Mouse (Mus musculus) urinary bladder, postnatal 36 days (tissue): ENCODE results near the gene Rbm17.
"Not testable (repeated sequence)": the region's sequence is repeated elsewhere in the genome, so short reads cannot be mapped to it uniquely, and the experiment has no call there.

Experiments used
- DNase-seq, 2 experiments: peaks; one replicate each; pipeline ENCODE4 v3.0.0; 2022; ENCODE audit warnings: low spot score in 2 of 2, mixed read lengths in 1 of 2

Rbm17 gene

DNA sequence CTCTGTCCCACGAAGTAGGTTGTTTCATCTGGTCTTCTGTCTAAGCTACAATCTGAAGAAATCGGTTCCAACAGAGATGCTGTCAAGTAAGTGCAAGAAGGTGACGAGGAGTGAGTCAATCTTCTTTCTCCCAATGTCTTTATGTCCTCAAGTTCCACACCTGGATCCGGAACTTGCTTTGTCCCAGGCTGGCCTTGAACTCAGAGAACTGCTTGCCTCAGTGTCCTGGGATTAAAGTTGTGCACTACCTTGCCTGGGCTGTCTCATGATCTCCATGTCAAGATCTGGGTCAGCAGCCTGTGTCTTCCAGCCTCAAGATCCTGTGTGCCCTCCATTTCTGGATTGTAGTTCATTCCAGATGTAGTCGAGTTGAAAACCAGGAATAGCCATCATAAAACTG is at the start of gene Rbm17:
Gene Rbm17, minus strand, starts transcription at position 101 of the 400 bp plus-strand sequence.
- no peak for DNase-seq

DNA sequence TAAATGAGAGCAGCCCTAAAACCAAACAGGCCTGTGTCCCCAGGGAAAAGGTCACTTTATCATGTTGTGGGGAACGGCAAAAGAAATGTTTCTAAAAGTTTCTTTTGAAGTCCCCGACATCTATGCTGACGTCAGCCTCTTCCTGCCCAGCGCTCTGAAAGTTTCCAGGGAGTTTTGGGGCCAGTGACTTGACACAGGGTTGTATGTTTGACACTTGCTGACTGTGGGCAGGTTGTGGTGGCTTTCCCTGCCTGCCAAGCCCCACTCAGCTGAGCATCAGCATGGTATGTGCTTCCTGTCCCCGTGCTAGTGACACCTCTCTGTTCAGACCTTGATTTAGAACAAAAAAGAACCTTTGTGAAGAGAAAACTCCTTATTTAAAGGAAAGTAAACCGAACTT is 49.4 kb upstream of the Rbm17 start:
- DNase-seq, result no peak

DNA sequence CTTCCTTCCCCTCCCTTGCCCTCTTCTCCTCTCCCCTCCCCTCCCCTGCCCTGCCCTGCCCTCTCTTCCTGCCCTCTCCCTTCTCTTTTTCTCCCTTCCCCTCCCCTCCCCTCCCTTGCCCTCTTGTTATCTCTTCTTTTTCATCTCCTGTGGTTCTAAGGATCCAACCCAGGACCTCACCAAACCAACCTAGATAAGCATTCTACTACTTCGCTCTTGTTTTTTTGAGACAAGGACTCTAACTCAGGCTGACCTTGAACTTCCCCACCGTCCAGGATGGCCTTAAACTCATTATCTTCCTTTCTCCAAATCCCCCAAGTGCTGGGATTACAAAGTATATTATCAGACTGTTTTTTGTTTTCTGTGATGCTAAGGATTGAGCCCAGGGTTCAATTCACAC is 48.8 kb upstream of the Rbm17 start:
- DNase-seq, result no peak

DNA sequence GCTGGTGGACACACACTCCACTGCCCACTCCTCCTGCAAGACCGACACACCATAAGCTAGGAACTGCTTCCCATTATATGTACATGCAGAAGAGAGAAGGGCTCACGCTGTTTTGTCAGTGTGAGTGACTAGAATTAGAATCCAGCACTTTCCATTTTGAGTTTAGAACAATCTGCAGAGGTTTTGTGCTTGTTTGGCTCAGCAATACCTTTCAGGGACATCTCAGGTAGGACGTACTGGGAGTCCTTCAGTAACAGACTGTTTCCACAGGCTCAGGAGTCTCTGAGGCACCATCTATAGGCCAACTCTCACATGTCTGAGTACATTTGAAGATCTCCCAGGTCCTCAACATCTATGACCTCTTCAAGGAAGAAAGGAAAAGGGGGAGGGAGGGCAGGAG is 48.2 kb upstream of the Rbm17 start:
- no peak for DNase-seq

DNA sequence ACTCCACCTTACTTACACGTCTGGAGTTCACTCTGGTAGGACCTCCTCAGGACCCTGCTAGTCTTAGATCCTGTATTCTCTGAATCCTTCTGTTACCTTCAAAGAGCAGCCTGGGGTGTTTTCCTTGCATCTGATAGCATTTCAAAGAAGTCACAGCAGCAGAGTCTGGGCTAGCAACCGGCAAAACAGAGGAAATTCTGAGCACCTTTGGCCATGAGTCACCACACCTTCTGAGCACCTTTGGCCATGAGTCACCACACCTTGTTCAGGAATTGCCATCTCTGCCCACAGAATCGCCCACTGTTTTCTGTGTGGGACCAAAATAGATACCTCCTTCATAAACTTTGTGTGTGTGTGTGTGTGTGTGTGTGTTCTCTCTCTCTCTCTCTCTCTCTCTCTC is 47.5 kb upstream of the Rbm17 start:
- no peak for DNase-seq

DNA sequence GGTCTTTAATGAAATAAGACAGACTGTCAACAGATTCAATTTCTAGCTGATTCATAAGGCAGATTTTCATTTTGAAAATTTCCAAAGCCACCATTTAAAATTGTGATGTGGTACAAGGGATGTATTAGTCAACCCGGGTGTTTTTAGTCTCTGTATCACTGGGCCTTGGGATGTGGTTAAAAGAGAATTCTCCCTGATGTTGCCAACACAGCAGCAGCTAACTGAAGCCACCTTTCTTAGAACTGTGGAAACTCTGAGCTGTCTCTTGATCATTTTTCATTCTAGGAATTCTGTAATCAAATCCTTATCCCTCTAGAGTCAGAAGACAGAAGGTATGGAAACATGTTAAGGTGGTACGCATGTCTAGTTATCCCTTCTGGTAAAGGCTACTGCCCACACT is 41.3 kb upstream of the Rbm17 start:
- DNase-seq, result no peak

DNA sequence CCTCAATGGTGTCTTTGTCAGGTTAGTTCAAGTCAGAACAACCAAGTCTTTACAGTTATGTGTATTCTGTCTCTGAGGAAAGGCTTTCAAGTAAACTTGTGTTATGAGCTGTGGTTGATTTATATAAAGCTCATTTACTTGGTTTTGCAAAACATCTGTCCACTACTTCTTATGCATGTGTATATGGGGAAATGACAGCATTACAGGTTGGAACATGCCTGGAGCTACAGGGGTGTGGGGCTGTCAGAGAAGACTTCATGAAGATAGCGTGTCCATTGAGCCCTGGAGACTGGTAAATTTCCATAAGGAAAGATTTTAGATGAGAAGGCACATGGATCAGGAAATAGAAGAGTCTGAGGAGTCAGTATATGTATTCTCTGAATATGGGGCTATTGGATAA is 40.1 kb upstream of the Rbm17 start:
- no peak for DNase-seq

DNA sequence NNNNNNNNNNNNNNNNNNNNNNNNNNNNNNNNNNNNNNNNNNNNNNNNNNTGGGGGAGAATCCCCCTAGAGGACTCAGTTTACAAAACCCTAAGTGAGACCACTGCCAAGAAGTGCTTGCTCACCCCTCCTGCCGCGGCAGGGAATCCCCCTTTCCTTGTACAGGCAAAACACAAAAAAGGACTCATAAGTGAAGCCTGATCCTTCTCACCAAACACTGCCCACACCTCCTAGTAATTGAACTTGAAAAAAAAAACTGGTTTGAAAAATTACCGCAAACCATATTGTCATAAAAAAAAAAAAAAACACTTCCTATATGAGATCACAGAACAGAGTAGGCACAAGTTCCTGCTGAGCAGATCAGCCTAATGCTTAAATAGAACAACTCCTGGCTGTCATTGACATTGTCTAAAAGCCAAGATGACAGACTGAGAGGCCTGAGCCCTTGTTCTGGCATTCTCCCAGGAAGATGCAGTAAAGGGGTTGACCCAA is 38.5 kb upstream of the Rbm17 start, which contains the start of gene Il2ra:
Gene Il2ra, plus strand, starts transcription at position 357 of the 491 bp plus-strand sequence.
- no peak for DNase-seq

DNA sequence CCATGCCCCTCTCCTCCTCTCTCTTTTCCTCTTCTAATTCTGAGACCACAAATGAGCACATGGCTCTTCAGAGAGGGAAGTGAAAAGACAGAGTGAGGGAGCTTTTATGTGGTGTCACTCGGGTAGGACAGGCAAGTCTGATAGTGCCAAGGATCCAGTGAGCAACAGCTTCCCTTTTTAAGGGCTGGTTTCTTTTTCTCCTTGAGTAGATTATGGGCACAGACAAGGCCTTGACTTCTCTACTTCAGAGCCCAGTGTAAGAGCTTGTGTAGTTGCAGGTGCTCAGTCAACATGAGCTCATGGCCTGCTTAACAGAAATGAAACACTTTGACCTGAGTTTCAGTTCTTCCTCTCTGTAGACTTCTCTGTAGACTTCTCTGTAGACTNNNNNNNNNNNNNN is 33.2 kb upstream of the Rbm17 start:
- DNase-seq, result no peak

DNA sequence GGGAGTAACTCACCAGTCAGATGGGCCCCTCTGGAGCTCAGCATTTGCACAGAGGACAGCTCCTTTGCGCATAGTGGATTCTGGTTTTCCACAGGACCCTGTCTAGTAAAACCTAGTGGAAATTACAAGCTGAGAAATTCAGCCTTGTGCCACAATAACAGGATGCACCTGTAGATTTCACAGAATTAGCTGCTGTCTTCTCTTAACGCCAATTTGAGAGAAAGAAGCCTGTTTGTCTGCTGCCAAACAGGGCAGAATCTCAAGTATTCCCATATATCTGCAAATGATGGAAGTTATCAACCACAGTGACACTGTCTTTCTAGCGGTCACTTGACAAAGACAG is 32.2 kb upstream of the Rbm17 start:
- no peak for DNase-seq

DNA sequence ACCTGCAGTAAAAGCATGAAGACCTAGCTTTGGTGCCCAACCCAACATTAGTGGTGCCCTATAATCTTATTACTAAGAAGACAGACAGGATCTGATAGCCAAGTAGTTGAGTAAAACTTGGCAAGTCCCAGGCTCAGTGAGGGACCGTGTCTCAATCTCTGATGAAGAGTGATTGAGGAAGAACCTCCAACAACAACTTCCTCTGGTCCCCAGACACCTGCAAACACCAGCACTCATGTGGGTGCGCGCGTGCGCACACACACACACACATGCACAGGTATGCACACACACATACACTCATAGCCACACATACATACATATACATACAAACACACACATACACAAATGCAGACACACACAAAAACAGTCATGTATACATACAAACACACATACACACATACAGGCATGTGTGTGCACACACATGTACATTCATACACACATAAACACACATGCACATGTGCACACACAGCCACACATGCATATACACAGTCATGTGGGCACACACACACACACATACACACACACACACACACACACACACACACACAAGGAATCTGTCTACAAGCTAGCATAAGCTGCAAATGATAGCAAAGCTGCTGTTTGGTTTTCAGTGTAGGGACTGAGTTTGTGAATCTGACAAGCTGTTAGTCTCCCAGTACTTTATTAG is 31.7 kb upstream of the Rbm17 start:
- DNase-seq, result no peak

DNA sequence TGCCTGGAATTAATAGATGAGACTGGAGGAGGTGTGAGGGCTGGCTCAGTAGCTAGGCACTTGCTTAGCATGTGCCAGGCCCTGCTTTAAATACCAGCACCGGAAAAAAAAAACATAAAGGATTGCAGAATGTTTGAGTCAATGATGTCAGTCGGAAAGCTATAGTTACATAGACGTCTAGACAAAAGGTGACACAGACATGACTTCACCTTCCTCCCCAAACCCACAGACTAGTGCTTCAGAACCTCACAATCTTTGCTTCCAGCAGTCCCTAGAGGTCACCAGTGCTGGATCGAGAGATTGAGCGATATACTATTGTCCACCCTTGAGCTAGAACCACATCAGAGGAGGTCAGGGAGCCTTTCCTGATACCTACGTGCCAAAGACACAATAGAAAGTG is 31.1 kb upstream of the Rbm17 start:
- DNase-seq, result no peak

DNA sequence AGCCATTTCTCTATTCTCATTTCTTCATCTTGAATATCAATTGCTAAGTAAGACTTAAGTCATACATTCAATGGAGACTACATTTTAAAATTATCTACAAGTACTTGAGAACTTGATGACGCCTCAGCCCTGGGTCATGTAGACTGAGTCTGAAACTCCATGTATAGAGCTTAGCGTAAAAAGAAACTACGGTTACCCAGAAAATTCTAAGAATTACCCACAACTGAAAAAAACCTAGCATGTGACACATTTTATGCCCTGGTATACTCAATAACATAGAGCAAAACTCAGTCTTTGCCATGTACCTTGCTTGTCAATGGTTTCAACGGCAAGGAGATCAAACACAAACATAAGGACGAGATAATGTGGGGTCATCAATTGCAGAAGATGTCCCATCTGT is 21.9 kb upstream of the Rbm17 start, which contains the start of gene Gm17490:
Gene Gm17490, minus strand, starts transcription at position 375 of the 400 bp plus-strand sequence.
- DNase-seq, result no peak

DNA sequence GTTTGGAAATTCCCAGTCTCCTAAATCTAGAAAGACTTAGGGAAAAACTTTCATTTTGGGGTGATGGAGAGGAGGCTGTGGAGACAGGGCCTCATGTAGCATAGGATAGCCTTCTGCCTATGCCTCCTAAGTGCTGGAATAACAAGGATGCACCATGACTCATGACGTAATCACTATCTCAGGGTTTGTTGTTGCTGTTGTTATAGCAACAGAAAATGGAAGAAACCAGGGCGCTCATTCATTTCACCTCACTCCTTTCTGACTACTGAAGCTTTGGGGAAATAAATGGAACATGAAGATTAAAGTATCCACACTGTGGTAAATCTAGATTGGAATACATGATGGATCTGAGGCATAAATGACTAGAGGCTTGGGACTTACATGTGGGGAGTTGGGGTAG is 19.8 kb upstream of the Rbm17 start:
- no peak for DNase-seq

DNA sequence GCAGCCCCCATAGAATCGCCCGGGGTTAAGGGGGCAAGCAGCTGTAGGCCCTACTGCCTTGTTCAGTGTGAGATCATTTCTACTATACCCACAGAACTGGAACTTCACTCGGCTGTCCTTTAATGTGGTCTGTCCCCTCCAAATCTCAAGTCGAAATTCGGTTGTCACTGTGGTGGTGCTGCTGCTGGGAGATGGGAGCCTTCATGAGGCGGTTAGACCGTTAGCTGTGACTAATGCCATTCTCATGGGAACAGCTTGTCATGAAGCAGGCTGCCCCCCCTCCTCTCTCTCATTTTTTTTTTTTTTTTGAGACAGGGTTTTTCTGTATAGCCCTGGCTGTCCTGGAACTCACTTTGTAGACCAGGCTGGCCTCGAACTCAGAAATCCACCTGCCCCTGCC is 19.2 kb upstream of the Rbm17 start:
- DNase-seq, result no peak

DNA sequence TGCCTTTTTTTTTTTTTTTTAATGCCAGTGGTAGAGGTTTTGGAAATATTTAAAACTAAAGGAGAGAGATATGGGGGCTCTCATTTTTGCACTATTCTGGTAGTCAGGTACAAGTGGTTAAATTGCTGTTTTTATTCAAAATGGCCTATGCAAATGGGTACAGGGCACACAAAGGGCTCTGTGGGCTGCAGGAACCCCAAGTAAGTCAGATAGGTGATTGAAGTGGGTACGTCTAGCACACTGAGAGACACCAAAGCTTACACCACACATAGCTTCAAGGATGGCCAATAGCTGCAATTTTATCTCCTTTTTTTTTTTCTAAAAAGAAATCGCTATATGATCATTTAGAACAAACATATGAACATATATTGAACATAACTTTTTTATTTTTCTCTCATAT is 15.6 kb upstream of the Rbm17 start:
- no peak for DNase-seq

DNA sequence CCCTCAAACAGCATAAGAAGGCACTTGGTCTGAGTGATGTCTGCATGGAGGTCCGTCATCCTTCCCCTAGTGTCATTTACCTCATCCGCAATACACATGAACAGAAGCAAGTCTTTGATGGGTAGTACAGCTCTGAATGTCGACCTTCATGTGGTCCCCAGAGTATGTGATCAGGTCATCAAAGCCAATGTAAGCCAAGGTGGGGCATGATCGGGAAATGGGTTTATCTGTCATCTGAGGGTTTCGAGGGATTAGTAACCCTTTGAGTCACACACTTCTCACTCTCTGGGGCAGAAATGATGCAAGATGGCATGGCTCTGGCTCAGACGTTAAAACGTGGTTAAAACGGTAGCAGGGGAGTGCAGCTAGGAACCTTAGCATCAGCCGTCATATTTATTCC is 12.9 kb upstream of the Rbm17 start:
- DNase-seq, result no peak

DNA sequence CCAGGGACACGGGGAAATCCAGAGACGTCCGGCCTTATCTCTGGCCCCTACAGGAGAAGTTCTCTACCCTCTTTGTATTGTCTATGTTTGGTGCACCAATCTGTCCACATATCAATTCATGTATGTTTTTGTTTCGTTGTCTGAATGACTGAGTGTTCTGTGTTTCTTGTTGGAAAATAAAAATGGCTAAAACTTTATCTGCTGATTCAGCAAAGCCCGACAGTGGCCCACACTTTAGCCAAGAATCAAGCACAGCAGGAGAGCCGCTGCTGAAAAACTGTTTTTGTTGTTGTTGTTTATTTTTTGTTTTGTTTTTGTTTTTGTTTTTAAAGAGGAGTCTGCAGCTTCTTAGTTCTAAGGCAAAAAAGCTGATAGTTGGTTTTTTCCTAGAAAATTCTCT is 9.0 kb upstream of the Rbm17 start:
- not testable (repeated sequence) for DNase-seq

DNA sequence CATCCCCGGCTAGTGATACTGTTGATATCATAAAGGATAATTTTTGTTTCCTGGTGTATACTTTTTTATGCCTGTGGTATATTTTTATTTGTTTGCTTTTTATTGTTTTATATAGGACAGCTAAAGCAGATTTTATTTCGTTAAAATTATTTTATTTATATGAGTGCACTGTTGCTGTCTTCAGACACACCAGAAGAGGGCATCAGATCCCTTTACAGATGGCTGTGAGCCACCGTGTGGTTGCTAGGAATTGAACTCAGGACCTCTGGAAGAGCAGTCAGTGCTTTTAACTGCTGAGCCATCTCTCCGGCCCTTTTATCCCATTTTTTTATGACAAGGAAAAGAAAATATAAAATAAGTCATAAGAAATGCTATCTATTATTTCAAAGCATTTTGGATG is 2.8 kb upstream of the Rbm17 start:
- DNase-seq, result not testable (repeated sequence)

DNA sequence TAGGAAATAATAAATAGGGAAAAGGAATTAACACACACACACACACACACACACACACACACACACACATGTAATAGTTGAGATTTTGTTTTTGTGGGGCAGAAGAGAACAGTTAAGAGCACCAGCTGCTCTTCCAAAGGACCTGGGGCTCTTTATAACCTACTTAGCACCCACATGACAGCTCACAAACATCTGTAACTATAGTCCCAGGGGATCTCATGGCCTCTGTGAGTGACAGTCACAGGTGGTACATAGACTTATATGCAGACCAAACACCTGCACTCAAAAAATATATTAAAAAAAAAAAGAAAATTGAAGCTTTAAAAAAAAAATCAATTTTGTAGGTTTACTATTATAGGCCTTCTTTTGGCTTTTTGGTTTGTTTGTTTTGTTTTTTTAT is 958 bp upstream of the Rbm17 start:
- DNase-seq, result no peak

DNA sequence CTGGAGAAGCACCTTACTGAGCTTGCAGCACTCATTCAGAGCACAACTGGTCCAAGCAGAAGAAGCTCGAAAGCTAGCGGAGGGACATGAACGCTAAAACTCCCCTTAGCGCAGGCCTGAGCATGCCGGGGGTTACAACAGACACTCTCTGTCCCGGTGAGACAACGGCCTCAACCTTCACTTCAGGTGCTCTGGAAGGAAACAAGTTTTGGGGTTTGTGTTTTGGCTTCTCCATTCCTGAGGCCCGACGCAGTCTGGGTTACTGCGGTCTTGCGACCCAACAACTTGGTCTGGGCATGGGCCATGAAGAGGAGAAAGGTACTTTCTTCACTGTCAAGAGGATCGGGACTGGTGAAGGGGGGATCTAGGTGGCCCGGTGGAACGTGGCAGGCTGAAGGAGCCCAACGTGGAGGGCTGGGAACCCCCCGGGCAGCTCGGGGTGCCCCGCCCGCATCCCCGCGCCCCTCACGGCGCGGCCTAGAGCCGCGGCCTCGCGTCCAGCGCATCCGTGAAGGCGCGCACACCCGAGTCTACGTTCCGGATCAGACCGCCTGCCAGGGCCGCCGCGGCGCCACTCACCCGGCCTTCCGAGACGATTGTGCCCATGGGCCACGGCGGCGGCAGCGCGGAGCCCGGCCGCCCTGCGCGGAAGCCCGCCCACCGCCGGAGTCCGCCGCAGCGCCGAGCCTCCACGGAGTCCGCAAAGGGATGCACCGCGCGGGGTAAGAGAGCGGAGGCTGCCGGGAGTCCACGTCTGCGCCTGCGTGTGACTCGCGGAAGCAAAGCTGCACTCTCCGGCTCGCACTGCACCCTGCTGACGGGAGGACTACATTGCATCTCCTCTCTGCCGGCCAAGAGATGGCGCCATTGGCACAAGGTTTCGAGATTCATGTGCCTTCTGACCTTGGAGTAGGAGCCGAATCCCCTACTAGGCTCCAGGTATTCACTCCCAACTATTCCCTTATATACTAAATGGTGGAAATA is 1.2 kb downstream of the Rbm17 start:
- peak; percentile 92 to 93 for DNase-seq

DNA sequence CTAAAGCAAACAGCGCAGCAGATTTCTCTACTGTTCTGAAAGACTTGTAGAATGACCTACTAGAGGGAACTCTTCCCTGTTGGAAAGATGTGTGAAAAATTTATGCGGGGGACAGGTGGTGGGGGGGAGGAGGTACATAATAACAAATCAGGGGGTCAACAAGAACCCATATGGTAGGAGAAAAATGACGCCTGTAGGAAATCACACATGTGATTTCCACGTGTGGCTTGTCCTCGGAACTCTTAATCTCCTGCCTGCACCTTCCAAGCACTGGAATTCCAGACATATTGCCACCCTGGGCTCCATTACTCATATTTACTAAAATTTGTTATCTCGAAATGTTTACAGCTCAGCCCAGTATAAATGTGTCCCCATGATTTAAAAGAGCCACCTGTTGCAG is 2.2 kb downstream of the Rbm17 start:
- no peak for DNase-seq

DNA sequence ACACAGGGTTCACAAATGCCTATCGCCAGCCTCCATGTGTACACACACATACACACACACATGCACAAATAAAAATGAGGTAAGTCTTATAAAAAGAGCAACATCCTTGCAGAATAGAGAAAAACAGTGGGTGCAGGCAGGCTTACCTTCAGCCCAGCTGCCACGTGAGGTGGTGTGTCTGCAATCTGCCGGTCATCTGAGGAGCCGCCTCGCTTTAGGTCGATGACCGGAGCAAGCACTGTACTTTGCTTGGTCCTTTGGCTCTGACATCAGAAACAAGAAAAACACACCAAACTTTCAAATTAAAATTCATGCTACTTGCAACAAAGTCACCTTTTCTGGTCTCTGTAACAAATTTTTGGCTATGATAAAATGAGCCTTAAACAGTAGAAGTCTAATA is 6.0 kb downstream of the Rbm17 start:
- no peak for DNase-seq
